Mouse (Mus musculus) ES-E14 (cell line): ENCODE data around the gene Pcdh8.

ENCODE experiments used
- CHD2 ChIP-seq: IDR thresholded peaks from 2 replicates; pipeline ENCODE4 v1.6.1; 2014; ENCODE audit warnings: mild to moderate bottlenecking, low read depth, low read length, inconsistent platforms
- HCFC1 ChIP-seq: IDR thresholded peaks from 2 replicates; pipeline ENCODE4 v1.6.1; 2012; ENCODE audit warnings: low read length, inconsistent platforms, borderline replicate concordance; ENCODE audit not compliant: insufficient read depth
- MAFK ChIP-seq: IDR thresholded peaks from 2 replicates; pipeline ENCODE4 v1.6.1; 2014; ENCODE audit warnings: mild to moderate bottlenecking, low read depth, low read length, inconsistent platforms; ENCODE audit not compliant: insufficient read depth
- ZNF384 ChIP-seq: IDR thresholded peaks from 2 replicates; pipeline ENCODE4 v1.6.1; 2012; ENCODE audit warnings: low read depth, low read length, inconsistent platforms

GRCm38 (mm10) chr14:79770306-79771093 is 612 bp downstream of the Pcdh8 start:
- TF ChIP-seq CHD2 = no peak
- no peak for TF ChIP-seq MAFK
- no peak for TF ChIP-seq HCFC1
- no peak for TF ChIP-seq ZNF384
